Mouse (Mus musculus) telencephalon, adult 2 months (tissue): Measurements from ENCODE around the gene Fbxo42.

Source experiments
- DNase-seq: peaks from one replicate; pipeline ENCODE4 v3.0.0-alpha.2; 2011; ENCODE audit warnings: low read depth, low spot score

Fbxo42 gene

GRCm38 (mm10) chr4:141214337-141214851 lies 66.7 kb downstream of the Fbxo42 start:
- no peak for DNase-seq

GRCm38 (mm10) chr4:141219583-141220213 lies 72.0 kb downstream of the Fbxo42 start:
- DNase-seq, result no peak

- no peak for DNase-seq
Measured at GRCm38 (mm10) chr4:141221848-141222247, 74.1 kb downstream of the Fbxo42 start.

GRCm38 (mm10) chr4:141222752-141223151 lies 75.0 kb downstream of the Fbxo42 start:
- no peak for DNase-seq

- DNase-seq, result no peak
Measured at GRCm38 (mm10) chr4:141228687-141229086, 81.0 kb downstream of the Fbxo42 start.

GRCm38 (mm10) chr4:141233196-141233595 lies 85.5 kb downstream of the Fbxo42 start:
- no peak for DNase-seq

GRCm38 (mm10) chr4:141235537-141236111 lies 87.9 kb downstream of the Fbxo42 start:
- DNase-seq, result no peak

- no peak for DNase-seq
Measured at GRCm38 (mm10) chr4:141236856-141237255, 89.1 kb downstream of the Fbxo42 start.

GRCm38 (mm10) chr4:141238492-141239387 lies 91.0 kb downstream of the Fbxo42 start:
- no peak for DNase-seq

GRCm38 (mm10) chr4:141239388-141240125 lies 91.8 kb downstream of the Fbxo42 start, which contains the start of gene Arhgef19:
Gene Arhgef19 (plus strand): TSS chr4:141239499.
- DNase-seq, result no peak

- no peak for DNase-seq
Measured at GRCm38 (mm10) chr4:141240617-141241016, 92.9 kb downstream of the Fbxo42 start.

- no peak for DNase-seq
Measured at GRCm38 (mm10) chr4:141241861-141242260, 94.1 kb downstream of the Fbxo42 start.

- DNase-seq, result no peak
Measured at GRCm38 (mm10) chr4:141242651-141243241, 95.0 kb downstream of the Fbxo42 start.

- no peak for DNase-seq
Measured at GRCm38 (mm10) chr4:141243636-141244035, 95.9 kb downstream of the Fbxo42 start.

GRCm38 (mm10) chr4:141244401-141244800 lies 96.7 kb downstream of the Fbxo42 start:
- no peak for DNase-seq

GRCm38 (mm10) chr4:141244931-141245425 lies 97.3 kb downstream of the Fbxo42 start:
- DNase-seq, result no peak

GRCm38 (mm10) chr4:141246089-141246997 lies 98.6 kb downstream of the Fbxo42 start:
- DNase-seq, result no peak

GRCm38 (mm10) chr4:141246998-141247350 lies 99.3 kb downstream of the Fbxo42 start:
- no peak for DNase-seq

- DNase-seq, result no peak
Measured at GRCm38 (mm10) chr4:141247776-141248613, 100.3 kb downstream of the Fbxo42 start.
